Mouse (Mus musculus) spleen, adult 2 months (tissue): ENCODE measurements around the gene C1qtnf9.

Experiments
- CTCF ChIP-seq: fragments of 200-500 bp; IDR thresholded peaks from 2 replicates; pipeline ENCODE4 v1.5.1; 2011; ENCODE audit warnings: mild to moderate bottlenecking, inconsistent platforms; ENCODE audit not compliant: insufficient read depth, insufficient read length, insufficient replicate concordance; ENCODE audit errors: extremely low read depth
- POLR2A ChIP-seq: fragments of 200-500 bp; IDR thresholded peaks from 2 replicates; pipeline ENCODE4 v1.6.1; 2011; ENCODE audit warnings: low read depth, low read length, inconsistent platforms

DNA sequence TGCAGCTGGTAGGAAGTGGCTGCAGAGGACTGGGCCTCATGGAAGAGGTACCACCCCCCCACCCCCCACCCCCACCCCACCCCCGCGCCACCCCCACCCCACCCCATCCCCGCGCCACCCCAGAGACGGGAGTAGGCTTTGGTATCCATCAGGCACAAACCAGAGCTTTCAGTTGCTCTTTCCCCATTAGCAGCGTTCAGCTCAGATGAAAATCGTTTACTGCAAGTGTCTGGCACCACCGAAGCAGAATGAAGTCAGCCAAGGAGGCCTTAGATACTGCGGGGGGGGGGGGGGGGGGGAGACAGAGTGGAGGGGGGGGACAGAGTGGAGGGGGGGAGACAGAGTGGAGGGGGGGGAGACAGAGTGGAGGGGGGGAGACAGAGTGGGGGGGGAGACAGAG is 28.8 kb upstream of the C1qtnf9 start:
- TF ChIP-seq CTCF (no peak), POLR2A (no peak)
